ENCODE assay signal across 23 mouse cellular contexts in the genomic region with DNA sequence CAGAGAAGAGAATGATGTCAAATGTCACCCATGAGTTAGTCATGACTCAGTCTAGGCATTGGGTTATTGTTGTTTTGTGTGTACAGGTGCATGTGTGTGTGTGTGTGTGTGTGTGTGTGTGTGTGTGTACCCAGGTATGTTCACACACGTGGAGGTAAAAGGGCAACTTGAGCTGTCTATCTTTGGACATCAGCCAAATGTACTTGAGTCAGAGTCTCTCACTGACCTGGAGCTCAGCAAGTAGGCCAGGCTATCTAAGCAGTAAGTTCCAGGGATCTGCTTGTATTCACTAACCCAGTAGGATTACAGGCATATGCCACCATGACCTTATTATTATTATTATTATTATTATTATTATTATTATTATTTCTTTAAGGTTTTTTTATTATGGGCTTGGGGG.
"Had no signal": no experiment of that assay in that cellular context is flagged by ENCODE, and none has a peak within 500 bp of the region (broad histone marks: within the 10 kb centered on the region; RNA-seq: fewer than 3 reads in every experiment).

No protein-coding gene starts in this region.

- H3K27me3 ChIP-seq: heart, embryonic 13.5 days; heart, embryonic 15.5 days; hindbrain, embryonic 13.5 days; hindbrain, embryonic 15.5 days; limb, embryonic 13.5 days; limb, embryonic 15.5 days; liver, embryonic 13.5 days; liver, embryonic 15.5 days had no signal

- H3K4me1 ChIP-seq: heart, embryonic 13.5 days; heart, embryonic 15.5 days; hindbrain, embryonic 13.5 days; hindbrain, embryonic 15.5 days; liver, embryonic 13.5 days; liver, embryonic 15.5 days had no signal

- H3K36me3 ChIP-seq: heart, embryonic 13.5 days; heart, embryonic 15.5 days; hindbrain, embryonic 13.5 days; hindbrain, embryonic 15.5 days; limb, embryonic 13.5 days; limb, embryonic 15.5 days; liver, embryonic 13.5 days; liver, embryonic 15.5 days had no signal

- H3K4me3 ChIP-seq: heart, embryonic 13.5 days; heart, embryonic 15.5 days; hindbrain, embryonic 13.5 days; hindbrain, embryonic 15.5 days; limb, embryonic 13.5 days; limb, embryonic 15.5 days; liver, embryonic 13.5 days; liver, embryonic 15.5 days had no signal

- H3K9ac ChIP-seq: forebrain, postnatal 0 days; heart, embryonic 13.5 days; heart, embryonic 15.5 days; hindbrain, embryonic 13.5 days; hindbrain, embryonic 15.5 days; limb, embryonic 13.5 days; limb, embryonic 15.5 days; liver, embryonic 13.5 days; liver, embryonic 15.5 days had no signal

- DNase-seq: forebrain, postnatal 0 days; gastrocnemius, postnatal 14 days; gastrocnemius, postnatal 36 days; heart, postnatal 14 days; heart, postnatal 36 days; kidney, adult 11 months; kidney, adult 8-10 months; kidney, postnatal 14 days; kidney, postnatal 36 days; layer of hippocampus, adult 9-11 months; layer of hippocampus, postnatal 36 days; left cerebral cortex, postnatal 4 days; liver, embryonic 13.5 days had no signal

- H3K27ac ChIP-seq: heart, embryonic 13.5 days; heart, embryonic 15.5 days; hindbrain, embryonic 13.5 days; hindbrain, embryonic 15.5 days; hindbrain, postnatal 0 days; limb, embryonic 13.5 days; limb, embryonic 15.5 days; liver, embryonic 13.5 days; liver, embryonic 15.5 days had no signal

- ATAC-seq: forebrain, postnatal 0 days; hindbrain, postnatal 0 days; intestine, embryonic 16.5 days had no signal

- H3K9me3 ChIP-seq: heart, embryonic 13.5 days; heart, embryonic 15.5 days; hindbrain, embryonic 13.5 days; hindbrain, embryonic 15.5 days; limb, embryonic 13.5 days; limb, embryonic 15.5 days; liver, embryonic 13.5 days; liver, embryonic 15.5 days had no signal

- H3K4me2 ChIP-seq: heart, embryonic 11.5 days; heart, embryonic 13.5 days; heart, embryonic 15.5 days; hindbrain, embryonic 13.5 days; hindbrain, embryonic 15.5 days; limb, embryonic 13.5 days; limb, embryonic 15.5 days; liver, embryonic 13.5 days; liver, embryonic 15.5 days had no signal
